Mouse (Mus musculus) heart, adult 9 months (tissue): ENCODE measurements around the gene Slc26a10.
"Not testable (repeated sequence)": the region's sequence is repeated elsewhere in the genome, so short reads cannot be mapped to it uniquely, and the experiment has no call there.

Source experiments
- DNase-seq, 2 experiments: peaks; one replicate each; pipeline ENCODE4 v3.0.0; 2022; ENCODE audit warnings: low spot score in 2 of 2

Gene Slc26a10

GRCm38 (mm10) chr10:127134394-127135035 lies 45.9 kb downstream of the Slc26a10 start:
- not testable (repeated sequence) for DNase-seq

DNA sequence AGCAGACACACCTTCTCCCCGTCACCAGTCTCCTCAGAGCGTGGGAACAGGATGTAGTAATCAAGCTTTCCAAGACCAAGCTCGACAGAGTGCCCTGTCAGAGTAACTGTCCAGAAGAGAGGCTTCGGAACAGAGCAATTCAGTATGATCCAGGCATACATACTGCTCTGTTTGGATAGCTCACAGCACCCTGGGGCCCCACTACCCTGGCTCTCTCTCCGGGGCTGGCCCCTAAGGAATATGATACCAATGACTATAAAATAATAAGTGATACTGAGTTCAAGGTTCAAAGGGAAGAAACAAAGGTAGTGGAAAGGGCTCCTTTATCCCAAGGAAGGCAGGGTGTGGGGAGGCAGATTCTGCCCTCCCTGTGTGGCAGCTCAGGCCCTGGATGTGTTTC lies 48.0 kb downstream of the Slc26a10 start:
- DNase-seq: no peak

GRCm38 (mm10) chr10:127129431-127129830 lies 51.0 kb downstream of the Slc26a10 start:
- no peak for DNase-seq

GRCm38 (mm10) chr10:127127711-127128279 lies 52.6 kb downstream of the Slc26a10 start:
- no peak for DNase-seq

DNA sequence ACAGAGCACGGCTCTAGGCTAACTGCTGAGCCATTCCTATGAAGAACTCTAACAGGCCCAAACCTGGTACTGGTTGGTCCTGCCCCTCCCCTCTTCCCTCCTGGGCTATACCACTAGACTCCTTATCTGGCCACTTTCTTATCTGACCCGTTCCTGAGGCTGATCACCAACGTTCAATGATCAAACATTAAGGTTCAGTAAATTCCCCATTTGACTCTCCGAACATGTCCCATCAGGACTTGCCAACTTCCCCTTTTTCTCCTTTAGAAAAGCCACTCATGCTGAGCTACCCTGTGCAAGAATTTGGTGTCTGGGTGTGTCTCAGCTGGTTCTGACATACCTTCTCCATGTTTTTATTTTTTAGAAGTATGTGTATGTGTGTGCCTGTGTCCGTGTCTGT lies 53.9 kb downstream of the Slc26a10 start:
- no peak for DNase-seq

DNA sequence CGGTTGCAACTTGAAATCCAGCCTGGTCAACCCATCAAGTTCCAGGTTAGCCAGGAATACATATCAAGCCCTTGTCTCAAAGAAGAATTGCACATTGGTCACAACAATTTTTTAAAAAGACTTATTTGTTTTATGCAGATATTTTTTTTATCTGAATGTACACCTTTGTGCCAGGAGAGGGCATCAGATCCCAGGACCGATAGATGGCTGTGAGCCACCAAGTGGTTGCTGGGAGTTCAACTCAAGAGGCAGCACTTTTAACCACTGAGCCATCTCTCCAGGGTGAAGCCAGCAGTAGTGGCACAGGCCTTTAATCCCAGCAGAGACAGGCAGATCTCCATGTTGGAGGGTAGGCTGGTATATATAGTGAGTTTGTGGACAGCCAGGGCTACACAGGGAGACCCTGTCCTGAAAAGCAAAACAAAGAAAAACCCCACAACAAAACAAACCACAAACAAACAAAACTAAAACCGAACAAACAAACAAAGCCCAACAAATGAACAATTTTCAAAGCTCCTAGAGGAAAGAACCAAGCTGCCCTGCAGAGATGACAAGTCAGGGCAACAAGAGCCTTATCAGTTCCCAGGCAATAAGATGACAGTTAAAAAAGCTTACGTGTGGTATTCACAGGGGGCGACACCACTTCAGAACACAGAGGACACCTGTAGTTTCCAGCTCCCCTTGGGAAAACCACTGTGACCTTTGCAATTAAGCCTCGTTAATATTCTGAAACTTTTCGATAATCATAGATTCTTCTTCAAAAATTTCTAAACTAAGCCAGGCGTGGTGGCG lies 55.0 kb downstream of the Slc26a10 start:
- DNase-seq: no peak

GRCm38 (mm10) chr10:127123436-127123805 lies 57.0 kb downstream of the Slc26a10 start:
- DNase-seq: peak; percentile 31 to 49

DNA sequence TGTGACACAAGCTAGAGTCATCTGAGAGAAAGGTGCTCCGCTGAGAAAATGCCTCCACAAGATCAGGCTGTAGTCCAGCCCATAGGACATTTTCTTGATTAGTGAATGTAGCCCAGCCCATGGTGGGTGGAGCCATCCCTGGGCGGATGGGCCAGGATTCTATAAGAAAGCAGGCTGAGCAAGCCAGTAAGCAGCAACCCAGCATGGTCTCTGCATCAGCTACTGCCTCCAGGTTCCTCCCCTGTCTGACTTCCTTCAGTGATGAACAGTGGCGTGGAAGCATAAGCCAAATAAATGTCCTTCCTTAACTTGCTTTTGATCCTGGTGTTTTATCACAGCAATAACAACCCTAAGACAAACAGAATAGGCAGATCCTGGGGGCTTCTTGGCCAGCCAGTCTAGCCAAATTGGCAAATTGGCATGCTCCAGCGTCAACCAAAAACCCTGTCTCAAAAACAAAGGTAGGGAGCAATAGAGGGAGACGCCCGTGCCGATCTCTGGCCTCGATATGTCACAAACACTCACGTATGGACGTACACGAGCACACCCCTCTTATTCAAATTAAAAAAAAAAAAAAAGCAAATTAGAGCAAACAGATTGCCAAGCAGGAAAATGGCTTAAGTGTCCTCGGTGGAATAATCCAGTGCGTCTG lies 57.5 kb downstream of the Slc26a10 start:
- DNase-seq: no peak

DNA sequence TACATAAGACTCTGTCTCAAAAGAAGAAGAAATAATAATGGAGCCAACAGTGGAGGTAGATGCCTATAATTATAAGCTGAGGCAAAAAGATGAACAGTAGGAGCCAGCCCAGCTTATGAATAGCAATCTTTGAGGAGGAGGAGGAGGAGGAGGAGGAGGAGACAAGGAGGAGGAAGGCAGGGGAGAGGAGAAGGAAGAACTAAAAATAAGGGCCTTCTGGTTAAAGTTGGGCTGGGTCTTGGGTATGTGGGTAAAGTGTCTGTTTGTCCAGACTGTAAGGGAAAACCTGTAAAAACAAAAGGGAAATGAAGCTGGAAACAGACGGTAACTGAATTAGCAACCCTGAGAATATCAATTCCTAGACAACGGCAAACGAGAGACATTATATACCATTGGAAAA lies 58.4 kb downstream of the Slc26a10 start:
- DNase-seq: no peak
